Mouse (Mus musculus) embryo, embryonic 9.5 days (tissue): ENCODE data around the gene Cyp11a1.
A peak's percentile ranks its signal among the peaks of the same experiment; 100 is the strongest.

ENCODE experiments used
- DNase-seq: peaks from one replicate; pipeline ENCODE4 v3.0.0-alpha.2; 2017; ENCODE audit errors: extremely low spot score

Gene Cyp11a1

DNA sequence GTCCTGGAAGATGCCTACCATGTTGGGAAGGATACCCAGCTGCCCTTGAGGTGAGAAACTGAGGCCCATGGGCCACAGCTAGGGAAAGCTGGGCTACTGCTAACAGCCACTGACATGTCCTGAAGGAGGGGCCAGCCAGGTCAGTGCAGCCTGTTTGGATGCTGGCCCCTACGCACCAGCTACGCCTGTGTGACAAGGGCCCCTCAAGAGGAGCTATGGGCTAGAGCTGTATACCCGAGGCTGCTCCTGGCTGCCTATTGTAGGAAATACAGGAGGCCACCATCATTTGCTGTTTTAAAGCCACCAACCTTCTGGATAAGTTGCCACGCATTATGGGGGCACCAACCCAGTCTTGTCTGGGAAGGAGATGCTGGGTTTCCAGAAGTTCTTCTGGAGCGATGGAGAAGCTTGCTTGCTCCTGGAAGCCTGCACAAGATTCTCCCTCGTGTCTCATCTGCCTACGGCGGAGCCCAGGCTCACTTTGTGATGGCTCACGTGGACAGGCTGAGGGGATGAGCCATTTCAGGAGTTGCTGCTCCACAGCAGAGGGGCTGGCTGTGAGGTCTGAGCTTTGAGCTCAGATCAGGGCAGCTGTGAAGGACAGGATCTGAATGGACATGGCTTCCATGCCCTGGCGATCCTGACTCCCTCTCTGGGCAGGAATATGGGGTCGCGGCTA is 2.3 kb downstream of the Cyp11a1 start:
- DNase-seq, result no peak

DNA sequence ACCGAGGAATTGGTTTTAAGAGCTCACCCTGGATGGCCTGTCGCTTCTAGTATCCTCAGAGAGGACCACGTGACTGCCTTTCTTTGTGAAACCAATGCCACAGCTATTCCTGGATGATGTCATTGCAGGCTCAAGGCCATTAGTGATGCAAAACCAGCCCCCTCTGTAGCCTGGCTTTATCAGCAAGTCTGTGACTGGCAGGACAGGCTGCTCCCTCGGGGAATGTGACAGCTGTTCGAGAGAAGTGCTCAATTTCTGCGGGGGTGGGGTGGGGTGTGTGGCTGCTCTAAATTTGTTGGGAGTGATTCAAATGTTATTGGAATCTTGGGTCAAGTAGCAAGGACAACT is 2.8 kb downstream of the Cyp11a1 start:
- DNase-seq, result peak; percentile 57

GRCm38 (mm10) chr9:58009588-58009987 is 3.4 kb downstream of the Cyp11a1 start:
- DNase-seq, result no peak

DNA sequence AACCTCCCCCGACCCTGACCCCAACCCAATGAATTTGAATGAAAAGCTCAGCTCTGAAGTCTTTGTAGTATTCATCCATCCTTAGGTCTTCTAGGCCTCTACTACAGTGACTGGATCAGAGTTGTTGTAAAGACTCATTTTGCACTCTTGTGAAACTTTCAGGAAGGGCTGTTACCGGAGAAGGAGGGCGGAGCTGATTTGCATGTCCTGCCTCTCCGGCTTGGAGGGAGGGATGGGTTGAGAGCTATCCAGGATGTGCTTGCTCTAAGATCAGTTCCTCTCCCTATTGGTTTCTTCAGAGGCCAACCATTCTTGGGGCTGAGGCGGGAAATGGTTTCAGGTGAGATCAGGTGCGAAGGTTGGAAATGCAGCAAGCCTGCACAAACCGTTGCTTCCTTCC is 4.8 kb downstream of the Cyp11a1 start:
- DNase-seq, result peak; percentile 31

DNA sequence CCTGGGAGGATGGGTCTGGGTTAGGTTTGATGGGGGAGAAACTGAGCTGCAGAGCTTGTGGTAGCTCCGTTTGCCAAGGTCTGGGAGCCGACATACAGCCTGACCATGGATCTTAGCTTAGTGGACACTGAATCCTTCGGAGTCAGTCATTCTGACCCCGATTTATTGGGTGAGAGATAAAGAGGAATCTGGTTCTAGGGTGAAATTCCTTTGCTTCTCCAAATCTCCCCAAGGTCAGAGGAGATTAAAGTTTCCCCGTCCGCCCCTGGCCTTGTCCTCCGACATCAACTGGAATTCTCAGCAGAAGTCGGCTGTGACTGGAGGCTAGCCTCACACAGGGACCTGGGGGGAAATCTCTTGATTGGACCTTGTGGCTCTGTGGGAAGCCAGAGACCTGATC is 5.3 kb downstream of the Cyp11a1 start:
- no peak for DNase-seq

DNA sequence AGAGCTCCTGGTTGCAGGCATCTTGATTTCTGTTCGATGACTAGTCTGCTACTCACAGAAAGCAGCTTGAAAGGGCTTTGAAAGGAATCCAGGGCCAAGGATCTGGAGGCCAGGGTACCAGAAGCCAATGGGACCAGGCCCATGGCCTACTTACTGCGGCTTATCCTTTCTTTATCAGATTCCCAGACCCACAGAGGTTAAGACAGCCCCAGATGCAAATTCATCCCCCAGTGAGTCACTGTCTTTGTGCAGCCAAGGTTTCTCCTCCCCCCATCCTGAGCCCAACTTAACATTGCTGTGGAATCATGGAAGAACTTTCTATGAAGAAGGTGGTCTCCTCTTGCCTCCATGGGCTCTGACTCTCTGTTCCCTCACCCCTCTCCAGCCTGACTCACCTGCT is 6.3 kb downstream of the Cyp11a1 start:
- DNase-seq, result no peak

DNA sequence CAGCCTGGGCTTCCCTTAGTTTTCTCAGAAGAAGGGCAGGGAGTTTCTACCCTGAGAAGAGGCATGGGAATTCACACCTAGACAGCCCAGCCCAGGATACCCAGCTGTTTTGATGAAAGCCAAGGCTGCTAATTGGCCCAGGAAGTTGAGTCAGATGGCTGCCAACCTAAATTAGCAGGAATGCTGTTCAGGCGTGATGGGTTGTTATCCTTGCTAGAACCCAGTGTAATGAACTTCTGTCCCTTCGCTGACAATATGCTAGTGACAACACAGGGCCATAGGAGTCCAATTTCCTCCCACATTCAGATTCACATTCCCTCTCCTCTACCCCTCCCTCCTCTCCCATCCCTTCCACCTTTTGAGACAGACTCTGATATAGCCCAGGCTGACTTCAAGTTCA is 6.7 kb downstream of the Cyp11a1 start:
- no peak for DNase-seq

GRCm38 (mm10) chr9:58014393-58015160 is 8.4 kb downstream of the Cyp11a1 start:
- no peak for DNase-seq

DNA sequence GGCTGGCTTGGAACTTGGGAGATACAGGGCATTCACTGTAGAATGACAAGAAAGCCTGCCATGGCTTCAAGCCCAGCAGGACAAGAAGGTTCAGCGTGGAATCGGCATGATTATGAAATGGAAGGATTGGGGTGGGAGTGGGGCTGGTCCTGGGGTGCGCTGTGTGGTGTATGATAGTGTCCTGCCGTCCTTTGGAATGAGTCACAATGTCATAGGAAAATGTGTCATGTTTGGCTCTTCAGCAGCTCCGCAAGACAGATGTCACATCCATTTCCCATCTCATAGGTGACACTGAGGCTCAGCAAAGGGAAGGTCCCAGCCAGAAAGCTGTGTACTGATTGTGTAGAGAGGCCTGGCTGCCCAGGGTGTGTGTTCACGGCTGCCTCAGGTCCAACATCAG is 9.6 kb downstream of the Cyp11a1 start:
- no peak for DNase-seq

GRCm38 (mm10) chr9:58016962-58017361 is 10.8 kb downstream of the Cyp11a1 start:
- no peak for DNase-seq

DNA sequence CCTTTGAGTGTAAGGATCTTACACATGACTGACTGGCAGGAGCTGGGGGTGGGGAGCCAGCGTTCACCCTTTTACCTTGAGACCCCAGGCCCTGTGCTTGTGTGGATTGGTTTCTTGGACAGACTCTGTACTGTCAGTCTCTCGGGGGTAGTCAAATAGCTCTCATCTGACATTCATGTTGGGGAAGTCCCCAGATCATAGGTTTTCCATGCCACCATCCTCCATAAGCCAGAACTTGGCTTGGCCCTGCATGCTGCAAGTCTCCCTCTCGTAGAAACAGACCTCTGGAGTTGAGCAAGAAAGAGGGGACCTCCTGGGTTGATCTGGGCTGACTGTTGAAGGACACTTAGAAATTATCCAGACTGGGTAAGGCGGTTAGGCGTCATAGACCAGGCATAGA is 12.2 kb downstream of the Cyp11a1 start:
- DNase-seq, result no peak

DNA sequence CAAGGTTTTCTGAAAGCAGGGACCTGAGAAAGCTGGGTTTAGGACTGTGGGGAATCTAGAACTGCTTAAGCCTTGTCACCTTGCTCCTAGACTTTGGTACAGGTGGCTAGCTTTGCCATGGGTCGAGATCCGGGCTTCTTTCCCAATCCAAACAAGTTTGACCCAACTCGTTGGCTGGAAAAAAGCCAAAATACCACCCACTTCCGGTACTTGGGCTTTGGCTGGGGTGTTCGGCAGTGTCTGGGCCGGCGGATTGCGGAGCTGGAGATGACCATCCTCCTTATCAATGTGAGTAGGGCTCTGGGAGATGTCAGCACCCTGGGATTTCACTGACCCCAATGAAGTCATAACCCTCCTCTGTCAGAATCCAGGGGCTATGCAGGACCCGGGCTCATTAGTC is 19.8 kb downstream of the Cyp11a1 start:
- DNase-seq, result no peak

DNA sequence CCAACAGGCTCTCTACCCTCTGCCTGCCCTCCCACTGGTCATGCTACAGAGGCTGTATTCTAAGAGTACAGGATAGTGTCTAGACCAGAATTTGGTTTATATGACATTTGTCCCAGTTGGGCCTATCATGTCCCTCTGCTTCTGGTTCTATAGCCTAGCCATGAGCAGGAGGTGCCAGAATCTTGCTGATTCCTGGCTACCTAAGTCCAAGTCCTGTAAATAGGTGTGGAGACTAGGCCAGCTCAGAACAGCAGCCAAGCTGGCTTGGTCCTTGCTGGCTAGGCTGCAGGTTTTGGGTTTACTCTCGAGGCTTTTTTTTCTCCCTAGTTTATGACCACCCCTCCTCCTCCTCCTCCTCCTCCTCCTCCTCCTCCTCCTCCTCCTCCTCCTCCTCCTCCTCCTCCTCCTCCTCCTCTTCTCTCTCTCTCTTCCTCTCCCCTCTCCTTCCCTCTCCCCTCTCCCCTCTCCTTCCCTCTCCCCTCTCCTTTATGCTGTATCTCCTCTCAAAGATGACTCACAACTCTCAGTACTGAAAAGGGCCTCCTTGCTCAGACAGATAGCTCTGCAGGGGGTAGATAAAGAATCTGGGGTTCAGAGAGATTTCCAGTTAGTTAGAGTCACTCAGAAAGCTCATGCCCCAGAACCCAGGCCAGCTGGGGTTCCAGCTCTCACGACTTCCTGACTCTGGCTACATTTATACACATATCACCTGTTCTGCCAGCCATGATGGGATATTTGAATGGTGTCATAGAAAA is 21.4 kb downstream of the Cyp11a1 start:
- DNase-seq, result no peak

GRCm38 (mm10) chr9:58028841-58029240 is 22.6 kb downstream of the Cyp11a1 start:
- DNase-seq, result no peak

- no peak for DNase-seq
These were observed 23.4 kb downstream of the Cyp11a1 start for GRCm38 (mm10) chr9:58029635-58030034.

- no peak for DNase-seq
These were observed 25.7 kb downstream of the Cyp11a1 start for GRCm38 (mm10) chr9:58031895-58032294.

DNA sequence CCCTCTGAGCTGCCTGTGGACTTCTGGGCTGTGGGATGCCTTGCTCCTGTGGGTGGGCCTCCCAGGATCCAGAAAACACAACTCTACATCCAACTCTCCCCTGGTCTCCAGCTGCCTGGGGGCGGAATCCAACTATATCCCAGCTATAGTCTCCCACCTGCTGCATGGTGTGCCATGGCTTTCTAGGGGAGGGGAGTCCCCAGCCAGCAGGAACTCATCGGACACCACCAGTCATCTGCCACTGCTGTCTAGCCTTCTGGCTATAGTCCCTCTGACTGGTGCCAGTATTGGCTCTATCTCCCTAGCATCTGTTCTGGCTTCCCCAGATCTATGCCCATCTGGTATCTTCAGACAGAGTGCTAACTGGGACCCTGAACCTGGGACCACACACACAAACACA is 29.3 kb downstream of the Cyp11a1 start:
- DNase-seq, result no peak

DNA sequence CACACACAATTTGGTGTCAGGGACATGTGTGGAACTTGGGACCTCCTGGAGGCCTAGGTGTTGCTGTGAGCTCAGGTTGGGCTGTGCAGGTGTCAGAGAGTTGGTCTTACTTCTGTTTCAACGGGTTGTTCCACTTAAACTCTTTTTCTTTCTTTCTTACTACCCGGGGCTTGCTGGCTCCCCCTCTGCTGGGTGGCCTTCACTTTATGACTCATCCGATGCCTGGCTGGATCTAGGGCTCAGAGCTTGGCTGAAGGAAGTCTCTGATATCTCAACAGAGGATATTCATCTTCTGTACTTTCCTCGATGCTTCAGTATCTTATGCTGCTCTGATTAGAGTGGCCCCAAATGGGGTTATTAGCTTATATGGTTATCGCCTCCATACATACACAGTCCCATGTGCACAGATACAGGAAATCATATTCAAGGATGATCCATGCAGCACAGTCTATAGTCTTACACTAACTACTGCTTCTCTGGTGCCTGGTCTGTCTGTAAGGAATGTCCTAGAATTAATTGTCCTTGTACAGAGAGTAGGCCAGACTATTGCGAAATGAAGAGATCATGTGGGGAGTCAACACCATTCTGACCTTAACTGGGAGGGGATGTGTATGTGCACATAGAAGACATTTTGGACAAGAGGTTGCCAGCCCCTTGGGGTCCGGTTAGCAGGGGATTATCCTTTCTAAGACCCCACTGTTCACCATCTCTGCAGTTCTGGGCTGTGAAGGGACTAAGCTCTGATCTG is 29.9 kb downstream of the Cyp11a1 start:
- DNase-seq, result no peak

DNA sequence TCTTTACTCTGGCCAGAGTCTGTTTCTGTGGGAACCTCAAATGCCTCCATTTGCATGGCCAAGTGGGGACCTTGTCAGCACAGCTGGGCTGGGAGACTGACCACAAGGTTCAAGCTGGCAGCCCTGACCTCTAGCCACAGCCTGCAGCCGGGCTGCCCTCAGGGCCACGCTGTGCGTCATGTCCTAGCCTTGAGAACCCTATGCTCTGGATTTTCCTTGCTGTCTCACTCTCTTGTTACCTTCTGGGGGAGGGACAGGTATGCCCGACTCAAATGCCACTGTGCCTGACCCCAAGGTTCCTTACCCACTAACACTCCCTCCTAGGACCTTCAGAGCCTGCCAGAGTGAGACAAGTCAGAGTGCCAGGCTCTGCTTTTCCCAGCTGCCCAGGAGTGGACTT is 30.8 kb downstream of the Cyp11a1 start:
- DNase-seq, result no peak

- DNase-seq, result peak; percentile 75
These were observed 32.4 kb downstream of the Cyp11a1 start for GRCm38 (mm10) chr9:58038500-58039168.

DNA sequence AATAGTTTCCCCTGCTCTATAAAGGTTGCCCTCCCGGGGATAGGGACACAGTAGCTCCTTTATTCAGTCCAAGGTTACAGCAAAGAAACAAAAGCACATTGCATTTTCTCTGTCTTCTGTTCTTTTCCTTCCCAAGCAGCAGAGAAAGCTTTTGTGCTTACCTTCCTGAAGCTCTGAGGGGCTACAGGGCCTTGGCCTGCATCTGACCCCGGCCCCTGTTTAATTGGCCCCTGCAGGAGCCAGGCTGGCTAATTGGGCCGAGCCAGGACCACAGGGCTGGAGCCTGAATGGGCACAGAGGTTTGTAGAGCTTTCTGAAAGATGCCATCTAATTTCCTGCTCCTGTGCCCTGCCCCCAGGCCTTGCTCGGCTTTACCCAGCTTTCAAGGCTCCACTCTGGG is 34.8 kb downstream of the Cyp11a1 start:
- no peak for DNase-seq

DNA sequence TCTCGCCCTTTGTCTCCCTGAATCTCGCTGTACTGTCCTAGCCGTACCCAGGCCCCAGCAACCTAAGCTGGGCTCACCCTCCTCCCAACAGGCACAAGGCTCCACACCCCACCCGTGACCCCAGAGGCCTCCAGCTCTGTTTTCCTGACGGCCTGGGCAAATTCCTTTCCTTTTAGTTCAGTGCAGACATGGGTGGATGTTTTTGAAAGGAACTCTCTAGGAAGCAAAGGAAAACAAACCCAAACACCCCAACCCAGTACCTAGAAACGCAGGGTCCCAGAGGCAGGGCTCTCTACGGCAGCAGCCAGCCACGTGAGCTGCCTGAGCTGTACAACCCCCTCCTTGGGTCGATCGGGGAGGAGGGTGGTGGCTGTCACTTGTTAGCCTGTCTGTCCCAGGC is 36.2 kb downstream of the Cyp11a1 start:
- DNase-seq, result no peak
